Mouse (Mus musculus) adrenal gland, postnatal 10 days (tissue): ENCODE measurements around the gene Cldn9. TPM values are rescaled to one million over a fixed set of nuclear protein-coding genes. Genes with fewer than 3 reads are reported as not detected.

Experiments
- DNase-seq: peaks from one replicate; pipeline ENCODE4 v3.0.0; 2021; ENCODE audit warnings: mixed read lengths
- total RNA-seq, 2 experiments: library from RNA; stranded (reverse); gene quantifications; 2 replicates each; pipeline ENCODE4 v1.2.3; 2021

Cldn9 gene
- total RNA-seq, 2 experiments from 2014 or later: not detected

GRCm38 (mm10) chr17:23680336-23680735, 3.5 kb downstream of the Cldn9 start:
- no peak for DNase-seq

DNA sequence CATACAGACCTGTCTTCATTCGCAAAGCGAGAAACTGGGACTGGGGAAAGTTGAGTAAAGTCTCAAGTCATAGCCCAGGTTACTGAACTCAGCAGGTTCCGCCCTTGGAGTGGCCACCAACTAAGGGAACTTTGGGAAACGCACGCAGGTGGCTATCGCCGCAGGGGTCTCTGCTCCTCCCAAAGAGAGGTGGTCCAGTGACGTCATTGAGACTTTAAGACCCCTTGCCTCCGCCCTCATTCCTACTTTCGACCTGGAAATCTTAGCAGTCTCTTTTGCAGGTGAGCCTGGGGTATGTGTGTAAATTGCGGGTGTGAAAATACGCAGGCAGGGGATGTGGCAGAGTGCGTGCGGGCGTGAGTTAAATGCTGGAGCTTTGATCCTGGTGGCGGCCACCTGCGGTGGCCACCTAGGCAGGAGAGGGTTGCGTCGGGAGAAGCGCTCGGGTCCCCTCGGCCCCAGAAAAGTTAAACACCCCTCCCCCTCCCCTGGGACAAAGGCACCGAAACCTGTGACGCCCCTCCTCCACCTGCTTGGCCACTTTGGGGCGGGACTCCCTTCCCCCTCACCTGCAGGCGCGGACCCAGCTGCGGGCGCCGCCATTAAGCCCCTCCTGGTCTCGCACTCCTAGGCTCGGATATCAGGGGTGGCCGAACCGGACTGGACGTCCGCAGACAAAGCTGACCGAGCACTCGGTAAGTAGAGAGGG, 4.5 kb downstream of the Cldn9 start, which contains the start of gene Cldn6:
Cldn6 (plus strand) TSS at position 123 of the 709 bp plus-strand sequence.
- no peak for DNase-seq

DNA sequence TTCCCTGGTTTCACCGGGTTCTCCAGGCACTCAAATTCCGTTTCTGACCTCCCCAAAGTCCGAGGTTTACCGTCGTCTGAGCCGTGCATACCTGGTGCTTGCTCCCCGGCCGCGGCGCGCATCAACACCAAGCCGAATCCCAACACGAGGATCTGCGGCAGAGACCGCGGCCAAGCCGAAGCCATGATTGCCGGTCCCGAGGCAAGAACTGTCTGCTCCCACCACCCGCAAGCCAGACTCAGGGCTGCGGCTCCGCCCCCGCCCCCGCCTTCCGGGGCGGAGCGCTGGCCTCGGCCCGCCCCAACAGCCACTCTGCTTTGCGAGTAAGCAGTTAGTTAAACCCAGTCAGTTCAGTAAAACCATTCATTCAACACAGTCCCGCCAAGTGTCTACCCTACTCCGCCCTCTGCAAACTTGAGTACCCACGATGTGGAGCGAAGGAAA, 6.6 kb downstream of the Cldn9 start, which contains the start of gene Tnfrsf12a:
Tnfrsf12a (minus strand) TSS at position 233 of the 444 bp plus-strand sequence.
- peak; percentile 92 for DNase-seq

DNA sequence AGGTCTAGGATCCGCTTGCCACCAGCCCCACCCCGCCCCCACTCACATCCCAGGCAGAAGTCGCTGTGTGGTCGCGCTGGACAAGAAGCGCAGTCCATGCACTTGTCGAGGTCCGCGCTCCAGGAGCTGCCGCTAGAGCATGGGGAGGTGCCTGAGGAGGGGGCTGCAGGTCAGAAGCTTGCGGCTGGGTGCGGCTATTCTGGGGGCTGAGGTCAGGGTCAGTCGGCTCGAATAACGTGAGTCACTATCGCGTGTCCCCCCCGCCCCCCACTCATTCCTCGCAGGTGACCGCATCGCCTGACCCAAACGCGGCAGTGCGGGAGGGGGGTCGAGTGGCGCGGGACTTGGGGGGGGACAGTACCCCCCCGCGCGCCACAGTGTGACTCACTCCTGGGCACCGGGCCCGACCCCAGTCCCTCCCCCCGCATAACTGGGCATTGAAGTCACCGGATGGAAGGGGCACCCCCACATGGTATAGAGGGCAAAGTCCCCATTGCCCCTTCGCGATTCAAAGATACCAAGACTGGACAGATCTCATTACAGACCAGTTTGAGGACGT, 7.3 kb downstream of the Cldn9 start:
- DNase-seq: peak; percentile 85

GRCm38 (mm10) chr17:23675564-23676281, 8.1 kb downstream of the Cldn9 start:
- DNase-seq: peak; percentile 83

- peak; percentile 82 for DNase-seq
These were observed 8.7 kb downstream of the Cldn9 start for GRCm38 (mm10) chr17:23675127-23675526.

GRCm38 (mm10) chr17:23674271-23674952, 9.4 kb downstream of the Cldn9 start:
- peak; percentile 41 for DNase-seq

- peak; percentile 93 for DNase-seq
These were observed 10.3 kb downstream of the Cldn9 start, which contains the start of the genes Hcfc1r1 and Thoc6 for GRCm38 (mm10) chr17:23673424-23674073. Gene Hcfc1r1 (plus strand): TSS chr17:23673596. Gene Thoc6 (minus strand): TSS chr17:23673882.

- no peak for DNase-seq
These were observed 11.1 kb downstream of the Cldn9 start for GRCm38 (mm10) chr17:23672761-23673160.

GRCm38 (mm10) chr17:23671519-23671918, 12.3 kb downstream of the Cldn9 start:
- no peak for DNase-seq

DNA sequence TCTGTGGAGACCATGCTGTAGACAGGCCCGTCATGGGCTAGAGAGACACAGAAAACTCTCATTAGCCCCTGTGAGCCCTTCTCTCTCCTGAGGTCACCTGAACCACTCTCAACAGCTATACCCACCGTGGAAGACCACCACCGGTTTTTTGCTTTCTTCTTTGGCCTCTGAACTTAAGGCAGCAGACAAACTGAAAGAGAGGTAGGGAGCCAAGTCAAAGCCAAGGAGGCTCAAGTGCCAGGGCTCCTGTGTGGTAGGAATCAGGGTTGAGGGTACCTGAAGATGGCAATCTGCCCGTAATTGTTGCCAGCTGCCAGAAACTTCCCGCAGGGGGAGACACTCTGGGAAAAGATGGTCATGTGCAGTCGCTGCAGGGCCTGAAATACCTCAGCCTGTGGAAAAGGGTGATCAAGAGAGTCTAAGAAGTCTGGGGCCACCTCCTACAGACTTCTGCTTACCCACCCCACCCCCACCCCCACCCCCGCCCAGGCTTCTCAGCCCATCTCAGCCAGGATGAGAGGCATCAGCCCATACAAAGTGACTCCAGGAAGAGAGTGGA, 13.2 kb downstream of the Cldn9 start:
- no peak for DNase-seq

- DNase-seq: no peak
These were observed 18.3 kb downstream of the Cldn9 start for GRCm38 (mm10) chr17:23665511-23665910.

DNA sequence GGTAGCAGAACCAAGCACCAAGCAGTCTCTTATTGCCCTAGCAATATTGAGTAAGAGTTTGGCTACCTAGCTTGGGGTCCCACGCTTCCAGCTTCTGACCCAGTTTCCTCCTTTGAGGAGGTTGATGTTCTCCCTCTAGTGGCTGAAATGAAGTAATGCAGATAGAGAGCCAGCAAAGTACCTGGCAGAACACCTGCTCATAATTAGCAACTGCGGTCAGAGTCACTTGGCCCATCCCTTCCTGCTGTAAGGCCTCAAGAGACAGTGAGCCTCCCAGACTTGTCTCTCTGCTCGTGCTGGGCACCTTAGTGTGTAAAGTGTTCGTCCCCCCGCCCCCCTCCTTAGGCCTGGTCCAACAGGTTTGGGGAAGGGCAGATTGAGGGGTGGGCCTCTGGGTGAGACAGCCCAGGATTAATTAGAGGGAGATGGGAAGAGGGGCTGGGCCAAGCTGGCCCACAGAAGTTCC, 19.2 kb downstream of the Cldn9 start:
- peak; percentile 17 for DNase-seq

DNA sequence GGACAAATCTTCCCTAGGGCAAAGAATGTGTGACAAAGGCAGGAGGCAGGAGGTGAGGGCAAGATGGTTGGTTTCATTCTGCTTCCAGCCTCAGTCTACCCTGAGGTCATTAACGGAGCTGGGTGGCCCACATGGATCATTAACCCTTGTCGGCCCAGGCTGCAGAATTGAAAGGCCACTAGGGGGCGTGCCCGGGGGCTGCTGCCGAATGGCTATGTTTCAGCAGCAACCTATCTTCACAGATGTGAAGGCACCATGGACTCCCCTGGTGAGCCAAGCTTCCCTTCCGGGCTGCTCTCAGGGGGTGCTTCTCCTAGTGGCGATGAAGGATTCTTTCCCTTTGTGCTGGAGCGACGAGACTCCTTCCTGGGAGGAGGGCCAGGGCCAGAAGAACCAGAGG, 22.3 kb downstream of the Cldn9 start:
- peak; percentile 42 for DNase-seq

DNA sequence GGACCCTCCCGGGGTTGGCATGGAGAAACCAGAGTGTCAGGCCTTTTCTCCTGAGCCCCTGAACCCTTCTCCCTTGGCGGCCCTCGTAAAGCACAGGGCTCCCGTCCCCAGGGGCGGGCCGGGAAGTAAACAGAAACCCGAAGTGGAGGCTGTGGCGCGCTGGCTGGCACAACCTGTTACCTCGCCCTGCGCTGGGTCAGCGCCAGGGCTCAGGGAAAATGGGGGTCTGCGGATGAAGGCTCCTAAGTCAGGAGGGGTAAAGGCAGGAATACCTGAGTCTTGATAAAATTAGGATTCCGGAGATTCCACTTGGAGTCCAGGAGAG, 23.0 kb downstream of the Cldn9 start:
- no peak for DNase-seq

GRCm38 (mm10) chr17:23660117-23660875, 23.5 kb downstream of the Cldn9 start, which contains the start of gene Bicdl2:
Gene Bicdl2 (plus strand): TSS chr17:23660506.
- DNase-seq: peak; percentile 75

GRCm38 (mm10) chr17:23658450-23658849, 25.4 kb downstream of the Cldn9 start:
- DNase-seq: no peak

DNA sequence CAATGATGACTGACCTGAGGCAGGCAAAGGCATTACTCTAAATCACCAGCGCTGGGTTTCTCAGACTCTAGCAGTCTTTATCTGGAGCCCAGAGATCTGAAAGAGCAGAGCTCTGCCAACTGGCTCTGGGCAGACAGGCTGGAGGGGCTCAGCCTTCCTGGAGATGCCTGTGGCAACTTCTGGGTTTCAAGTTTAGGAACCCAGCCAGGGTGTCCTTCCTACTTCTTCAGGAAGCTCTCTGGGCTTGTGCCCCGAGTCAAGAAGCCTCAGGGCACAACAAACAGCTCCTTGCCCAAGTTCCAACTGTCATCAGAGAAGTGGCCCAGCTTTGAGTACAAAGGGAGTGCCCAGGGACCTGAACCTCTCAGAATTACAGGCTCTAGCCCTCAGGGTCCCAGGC, 29.4 kb downstream of the Cldn9 start:
- DNase-seq: no peak

- no peak for DNase-seq
These were observed 29.8 kb downstream of the Cldn9 start for GRCm38 (mm10) chr17:23654001-23654400.

DNA sequence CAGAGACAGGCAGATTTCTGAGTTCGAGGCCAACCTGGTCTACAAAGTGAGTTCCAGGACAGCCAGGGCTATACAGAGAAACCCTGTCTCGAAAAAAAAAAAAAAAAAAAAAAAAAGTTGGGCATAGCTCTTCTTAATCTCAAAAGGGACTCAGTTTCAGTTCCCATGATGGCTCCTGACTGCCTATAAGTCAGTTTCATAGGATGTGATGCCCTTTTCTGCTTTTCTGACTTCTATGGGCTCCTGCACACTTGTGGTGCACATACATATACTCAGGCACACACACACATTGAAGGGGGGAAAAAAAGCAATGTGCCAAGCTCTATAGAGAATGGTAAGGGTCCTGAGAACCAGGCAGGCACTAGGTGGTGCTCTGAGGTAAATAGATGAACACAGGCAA, 30.5 kb downstream of the Cldn9 start:
- DNase-seq: no peak

DNA sequence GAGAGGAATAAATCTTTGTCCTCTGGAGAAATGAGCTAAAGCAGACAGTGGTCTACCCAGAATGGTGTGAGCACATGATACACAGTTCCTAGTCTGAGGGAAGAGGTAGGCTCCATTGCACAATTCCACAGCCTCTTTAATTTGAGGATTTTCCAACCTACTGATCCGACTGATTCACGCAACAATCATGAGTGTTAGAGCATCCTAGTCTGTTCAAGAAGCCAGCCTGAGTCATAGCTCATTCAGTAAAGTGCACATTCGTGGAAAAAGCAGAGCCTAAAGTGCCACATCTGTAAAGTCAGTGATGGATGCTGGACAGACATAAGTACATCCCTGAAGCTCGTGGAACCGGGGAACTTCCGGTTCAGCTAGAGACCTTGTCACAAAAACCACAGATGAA, 32.5 kb downstream of the Cldn9 start:
- DNase-seq: no peak
